Mouse (Mus musculus) urinary bladder, postnatal 10 days (tissue): Measurements from ENCODE around the gene Nudt14.

Experiments used
- DNase-seq: peaks from one replicate; pipeline ENCODE4 v3.0.0; 2022; ENCODE audit warnings: low spot score

Nudt14 gene

GRCm38 (mm10) chr12:112950040-112950760 is 8.3 kb upstream of the Nudt14 start:
- DNase-seq = peak; percentile 57

GRCm38 (mm10) chr12:112947307-112947706 is 5.4 kb upstream of the Nudt14 start:
- no peak for DNase-seq

GRCm38 (mm10) chr12:112943669-112944068 is 1.7 kb upstream of the Nudt14 start:
- no peak for DNase-seq

GRCm38 (mm10) chr12:112941156-112941775 is 658 bp downstream of the Nudt14 start:
- DNase-seq = no peak

GRCm38 (mm10) chr12:112940710-112941109 is 1.2 kb downstream of the Nudt14 start:
- no peak for DNase-seq

GRCm38 (mm10) chr12:112940238-112940637 is 1.7 kb downstream of the Nudt14 start:
- DNase-seq = no peak

- DNase-seq = no peak
Measured at GRCm38 (mm10) chr12:112938873-112939565, 2.9 kb downstream of the Nudt14 start.

- DNase-seq = no peak
Measured at GRCm38 (mm10) chr12:112938366-112938765, 3.6 kb downstream of the Nudt14 start.

- DNase-seq = no peak
Measured at GRCm38 (mm10) chr12:112937906-112938305, 4.0 kb downstream of the Nudt14 start.

- no peak for DNase-seq
Measured at GRCm38 (mm10) chr12:112932647-112933046, 9.3 kb downstream of the Nudt14 start.

GRCm38 (mm10) chr12:112929562-112930352 is 12.2 kb downstream of the Nudt14 start, which contains the start of gene Jag2:
Gene Jag2, minus strand, starts transcription at chr12:112929776.
- DNase-seq = no peak

- DNase-seq = no peak
Measured at GRCm38 (mm10) chr12:112928401-112929241, 13.3 kb downstream of the Nudt14 start.

- no peak for DNase-seq
Measured at GRCm38 (mm10) chr12:112927265-112927664, 14.7 kb downstream of the Nudt14 start.

GRCm38 (mm10) chr12:112925950-112926349 is 16.0 kb downstream of the Nudt14 start:
- no peak for DNase-seq

GRCm38 (mm10) chr12:112922541-112922940 is 19.4 kb downstream of the Nudt14 start:
- no peak for DNase-seq

- no peak for DNase-seq
Measured at GRCm38 (mm10) chr12:112921518-112921917, 20.4 kb downstream of the Nudt14 start.

GRCm38 (mm10) chr12:112917906-112918305 is 24.0 kb downstream of the Nudt14 start:
- DNase-seq = no peak

GRCm38 (mm10) chr12:112917486-112917885 is 24.4 kb downstream of the Nudt14 start:
- DNase-seq = no peak

- DNase-seq = no peak
Measured at GRCm38 (mm10) chr12:112916698-112917400, 25.1 kb downstream of the Nudt14 start.

- no peak for DNase-seq
Measured at GRCm38 (mm10) chr12:112915587-112915986, 26.3 kb downstream of the Nudt14 start.

- no peak for DNase-seq
Measured at GRCm38 (mm10) chr12:112914527-112914926, 27.4 kb downstream of the Nudt14 start.
